In genomic region chr6:112204956-112205355, GRCm38 (mm10) we compare ENCODE assay signal across 19 mouse cellular contexts.
A peak's percentile ranks its signal among the peaks of the same experiment; 100 is the strongest.
DNase-seq lines count a peak whose midpoint lies in the region; TF ChIP-seq lines count a peak whose summit lies in the region.
"Had no signal": no experiment of that assay in that cellular context is flagged by ENCODE, and none has a peak within 500 bp of the region (broad histone marks: within the 10 kb centered on the region; RNA-seq: fewer than 3 reads in every experiment).

No protein-coding gene starts in this region.

- no peak for TF ChIP-seq EP300 in ES-Bruce4 (IDR thresholded peaks at IDR 0.05; ENCODE audit: insufficient read depth, low read depth, low read length)

- H3K4me3 ChIP-seq in ES-Bruce4 (ENCODE audit: low read depth, low read length) = no peak overlapping the region

- no peaks in the 10 kb centered on the region for H3K27me3 ChIP-seq in ES-Bruce4 (ENCODE audit: control insufficient read depth, insufficient read depth, low read length, poor library complexity, severe bottlenecking)

- TF ChIP-seq POLR2A in ES-Bruce4 (IDR thresholded peaks at IDR 0.05; ENCODE audit: insufficient read depth, low read length) = no peak

- no peak for TF ChIP-seq CTCF in ES-Bruce4 (IDR thresholded peaks at IDR 0.05; ENCODE audit: low read depth, low read length)

- H3K36me3 ChIP-seq in ES-Bruce4 (ENCODE audit: control insufficient read depth, insufficient read depth, low read length, poor library complexity, severe bottlenecking) = no peaks in the 10 kb centered on the region
- H3K36me3 ChIP-seq: G1E had no signal

- H3K4me1 ChIP-seq in ES-Bruce4 (ENCODE audit: control insufficient read depth, insufficient read depth, low read length) = peaks cover 6% of the 10 kb centered on the region

- no peak overlapping the region for H3K9ac ChIP-seq in ES-Bruce4 (ENCODE audit: low read depth, poor library complexity, severe bottlenecking)

- H3K27ac ChIP-seq in ES-Bruce4 (ENCODE audit: insufficient read depth, low read length) = 0 out of 2 replicates have a peak overlapping the region, but pooled peaks have one; percentile 63

- peak; percentile 35 to 51 for DNase-seq in cerebellum, postnatal 10 days
- no peak for DNase-seq in cerebellum, adult 9-11 months
- DNase-seq in cerebellum, postnatal 14 days = peak; percentile 14 to 37
- no peak for DNase-seq in cerebellum, postnatal 36 days
- peak; percentile 10 to 56 for DNase-seq in urinary bladder, postnatal 4 days (ENCODE audit: low spot score in 2 of 2)
- DNase-seq in urinary bladder, postnatal 25 days (ENCODE audit: low spot score) = no peak
- no peak for DNase-seq in right cerebral cortex, adult 2 months (ENCODE audit: low spot score in 2 of 2)
- DNase-seq: adrenal gland, adult 2 months; adrenal gland, adult 8-10 months; adrenal gland, postnatal 10 days; adrenal gland, postnatal 14 days; adrenal gland, postnatal 25 days; adrenal gland, postnatal 36 days; B cell, adult 2 months; cerebellum, adult 11 months; cerebellum, adult 11-12 months; cerebellum, adult 18-20 months had no signal

- H3K9me3 ChIP-seq in ES-Bruce4 (replicated peaks; ENCODE audit: control insufficient read depth, insufficient read depth, low read length, poor library complexity, severe bottlenecking) = no peaks in the 10 kb centered on the region

Comparison
In these comparisons a context has a peak if more than half of its experiments do, and no peak if none do; other contexts are left out.
1. DNase-seq: peak in cerebellum, postnatal 10 days (2 of 2), cerebellum, postnatal 14 days (2 of 2) and urinary bladder, postnatal 4 days (2 of 2); none in cerebellum, adult 9-11 months (single experiment), cerebellum, postnatal 36 days (0 of 2), urinary bladder, postnatal 25 days (single experiment) and right cerebral cortex, adult 2 months (0 of 2).